Mouse (Mus musculus) thymus, adult 18-20 months (tissue): Measurements from ENCODE around the gene Paf1.

Experiments used
- DNase-seq, 2 experiments: peaks; one replicate each; pipeline ENCODE4 v3.0.0; 2022; ENCODE audit warnings: mixed read lengths in 2 of 2

The Paf1 gene

GRCm38 (mm10) chr7:28371514-28371989 is 21.2 kb upstream of the Paf1 start:
- peak; percentile 74 to 81 for DNase-seq

GRCm38 (mm10) chr7:28372251-28373108 is 20.3 kb upstream of the Paf1 start, which contains the start of gene Plekhg2:
Gene Plekhg2 (minus strand): TSS chr7:28372599.
- peak; percentile 94 to 97 for DNase-seq

- peak in 1 of 2 experiments; percentile 74 for DNase-seq
Measured at GRCm38 (mm10) chr7:28373131-28373581, 19.6 kb upstream of the Paf1 start.

- no peak for DNase-seq
Measured at GRCm38 (mm10) chr7:28373891-28374495, 18.8 kb upstream of the Paf1 start.

GRCm38 (mm10) chr7:28374647-28375046 is 18.1 kb upstream of the Paf1 start:
- no peak for DNase-seq

GRCm38 (mm10) chr7:28375176-28375921 is 17.4 kb upstream of the Paf1 start:
- peak; percentile 92 to 95 for DNase-seq

GRCm38 (mm10) chr7:28376011-28376771 is 16.6 kb upstream of the Paf1 start:
- DNase-seq = peak; percentile 59 to 72

GRCm38 (mm10) chr7:28377190-28378065 is 15.3 kb upstream of the Paf1 start:
- no peak for DNase-seq

GRCm38 (mm10) chr7:28378066-28378690 is 14.6 kb upstream of the Paf1 start:
- DNase-seq = peak; percentile 34 to 52

GRCm38 (mm10) chr7:28378769-28379651 is 13.7 kb upstream of the Paf1 start:
- peak; percentile 86 to 89 for DNase-seq

GRCm38 (mm10) chr7:28380237-28381016 is 12.3 kb upstream of the Paf1 start, which contains the start of gene Zfp36:
Gene Zfp36 (minus strand): TSS chr7:28380253.
- no peak for DNase-seq

GRCm38 (mm10) chr7:28381017-28381790 is 11.5 kb upstream of the Paf1 start:
- peak; percentile 82 to 87 for DNase-seq

- DNase-seq = peak; percentile 90 to 96
Measured at GRCm38 (mm10) chr7:28381938-28382337, 10.8 kb upstream of the Paf1 start.

- peak in 1 of 2 experiments; percentile 57 for DNase-seq
Measured at GRCm38 (mm10) chr7:28382347-28382951, 10.3 kb upstream of the Paf1 start.

GRCm38 (mm10) chr7:28382981-28383396 is 9.8 kb upstream of the Paf1 start:
- DNase-seq = peak; percentile 66 to 79

GRCm38 (mm10) chr7:28383606-28384005 is 9.1 kb upstream of the Paf1 start:
- DNase-seq = no peak

GRCm38 (mm10) chr7:28384162-28384561 is 8.6 kb upstream of the Paf1 start:
- peak; percentile 52 to 67 for DNase-seq
